Mouse (Mus musculus) NIH3T3 (cell line): ENCODE data around the gene Arvcf.

Source experiments
- DNase-seq: peaks from one replicate; pipeline ENCODE4 v3.0.0-alpha.2; 2012; ENCODE audit warnings: low read depth

Arvcf gene

GRCm38 (mm10) chr16:18430641-18431212 is 82.7 kb downstream of the Arvcf start:
- no peak for DNase-seq

GRCm38 (mm10) chr16:18433341-18433920 is 85.4 kb downstream of the Arvcf start:
- no peak for DNase-seq

- DNase-seq: no peak
These were observed 88.1 kb downstream of the Arvcf start for GRCm38 (mm10) chr16:18436128-18436527.

- DNase-seq: peak; percentile 96
These were observed 95.4 kb downstream of the Arvcf start for GRCm38 (mm10) chr16:18443385-18443841.

- DNase-seq: no peak
These were observed 99.3 kb downstream of the Arvcf start for GRCm38 (mm10) chr16:18447243-18447642.

GRCm38 (mm10) chr16:18448104-18448503 is 100.1 kb downstream of the Arvcf start:
- DNase-seq: no peak

- DNase-seq: no peak
These were observed 101.0 kb downstream of the Arvcf start for GRCm38 (mm10) chr16:18449005-18449404.

GRCm38 (mm10) chr16:18451486-18452181 is 103.7 kb downstream of the Arvcf start:
- DNase-seq: peak; percentile 52

- no peak for DNase-seq
These were observed 104.4 kb downstream of the Arvcf start for GRCm38 (mm10) chr16:18452361-18452862.

- DNase-seq: no peak
These were observed 105.9 kb downstream of the Arvcf start for GRCm38 (mm10) chr16:18453846-18454245.

- DNase-seq: no peak
These were observed 107.4 kb downstream of the Arvcf start for GRCm38 (mm10) chr16:18455407-18455806.
